Mouse (Mus musculus) lung, embryonic 16.5 days (tissue): ENCODE data around the gene Ccdc12. TPM values are rescaled to one million over a fixed set of nuclear protein-coding genes. Genes with fewer than 3 reads are reported as not detected.
A peak's percentile ranks its signal among the peaks of the same experiment; 100 is the strongest.

ENCODE experiments used
- ATAC-seq: fragments of 200-750 bp; cut with Nextera tagmentation; 2 replicates; pipeline ENCODE4 v1.8.0; 2017; ENCODE audit warnings: low read depth, mild to moderate bottlenecking, moderate library complexity
- H3K27ac ChIP-seq: fragments of 300-500 bp; sonication (generic); 2 replicates; pipeline ENCODE4 v1.5.1; 2014; ENCODE audit warnings: mild to moderate bottlenecking, control low read depth, low read length
- H3K27me3 ChIP-seq: fragments of 300-500 bp; sonication (generic); 2 replicates; pipeline ENCODE4 v1.6.1; 2014; ENCODE audit warnings: low read depth, low read length, mixed read lengths; ENCODE audit not compliant: control insufficient read depth, insufficient read depth
- H3K36me3 ChIP-seq: fragments of 300-500 bp; sonication (generic); 2 replicates; pipeline ENCODE4 v1.6.1; 2014; ENCODE audit warnings: low read length; ENCODE audit not compliant: control insufficient read depth, insufficient read depth
- H3K4me1 ChIP-seq: fragments of 300-500 bp; sonication (generic); replicated peaks from 2 replicates; pipeline ENCODE4 v1.6.1; 2014; ENCODE audit warnings: low read length, mixed read lengths; ENCODE audit not compliant: control insufficient read depth, insufficient read depth
- H3K4me2 ChIP-seq: fragments of 300-500 bp; sonication (generic); 2 replicates; pipeline ENCODE4 v1.6.1; 2014; ENCODE audit warnings: low read depth, low read length, control low read depth
- H3K4me3 ChIP-seq: fragments of 300-500 bp; sonication (generic); 2 replicates; pipeline ENCODE4 v1.5.1; 2014; ENCODE audit warnings: mild to moderate bottlenecking, low read length, control low read depth
- H3K9ac ChIP-seq: fragments of 300-500 bp; sonication (generic); 2 replicates; pipeline ENCODE4 v1.6.1; 2014; ENCODE audit warnings: low read length, control low read depth
- H3K9me3 ChIP-seq: fragments of 300-500 bp; sonication (generic); 2 replicates; pipeline ENCODE4 v1.6.1; 2016; ENCODE audit warnings: low read length; ENCODE audit not compliant: control insufficient read depth
- WGBS: fragments of 180-500 bp; shearing (Covaris S2); extraction: QIAGEN DNeasy Blood & Tissue Kit; methylation state at CpG from one replicate; pipeline ENCODE4 v1.1.7; 2014; 5-methylcytosine and 5-hydroxymethylcytosine counted together
- polyA plus RNA-seq: library from polyadenylated mRNA; unstranded; fragments of >200 nt; fragmentation: Nextera tagmentation; extraction: Ambion mirVana; gene quantifications from 2 replicates; pipeline ENCODE4 v1.2.1, GENCODE M21; 2015

The Ccdc12 gene
- polyA plus RNA-seq, 1 experiment from 2014 or later = 160 TPM

GRCm38 (mm10) chr9:110733102-110733501, 76.8 kb downstream of the Ccdc12 start:
- Histone ChIP-seq H3K4me1 (peaks cover 40% of the 10 kb centered on the region), H3K9ac (peak overlapping the region; percentile 9)
- ATAC-seq = peak; percentile 19

GRCm38 (mm10) chr9:110734154-110734553, 77.9 kb downstream of the Ccdc12 start:
- H3K27me3 ChIP-seq = peaks cover 4% of the 10 kb centered on the region; the same call in 1 of the 2 replicates
- H3K9ac ChIP-seq = 0 out of 2 replicates have a peak overlapping the region, but pooled peaks have one; percentile 16
- no peaks in the 10 kb centered on the region for H3K9me3 ChIP-seq
- H3K4me1 ChIP-seq = peaks cover 40% of the 10 kb centered on the region
- H3K27ac ChIP-seq = no peak overlapping the region
- WGBS = 61% methylated on average over 7 of the region's 7 CpGs
- no peak for ATAC-seq
- H3K4me2 ChIP-seq = no peak overlapping the region
- H3K36me3 ChIP-seq = peaks cover 4% of the 10 kb centered on the region
- no peak overlapping the region for H3K4me3 ChIP-seq

More at GRCm38 (mm10) chr9:110733102-110733501, 76.8 kb downstream of the Ccdc12 start:
- peak overlapping the region; percentile 78 for H3K4me2 ChIP-seq
- H3K27me3 ChIP-seq = peaks cover 4% of the 10 kb centered on the region; the same call in 1 of the 2 replicates
- H3K36me3 ChIP-seq = peaks cover 4% of the 10 kb centered on the region
- H3K9me3 ChIP-seq = no peaks in the 10 kb centered on the region
- 11% methylated on average over 8 of the region's 8 CpGs for WGBS
- H3K4me3 ChIP-seq = peak overlapping the region; percentile 46
- H3K27ac ChIP-seq = peak overlapping the region; percentile 68; the same call in 1 of the 2 replicates

GRCm38 (mm10) chr9:110736362-110736761, 80.1 kb downstream of the Ccdc12 start:
- H3K9ac ChIP-seq = no peak overlapping the region
- no peaks in the 10 kb centered on the region for H3K36me3 ChIP-seq
- ATAC-seq = no peak
- peaks cover 16% of the 10 kb centered on the region for H3K27me3 ChIP-seq
- H3K27ac ChIP-seq = no peak overlapping the region
- 36% methylated on average over 9 of the region's 9 CpGs for WGBS
- H3K4me1 ChIP-seq = peaks cover 40% of the 10 kb centered on the region
- H3K9me3 ChIP-seq = no peaks in the 10 kb centered on the region
- no peak overlapping the region for H3K4me3 ChIP-seq
- H3K4me2 ChIP-seq = no peak overlapping the region

GRCm38 (mm10) chr9:110738054-110738453, 81.8 kb downstream of the Ccdc12 start:
- ATAC-seq = no peak
- Histone ChIP-seq H3K27ac (no peak overlapping the region), H3K9ac (no peak overlapping the region), H3K4me3 (no peak overlapping the region), H3K36me3 (no peaks in the 10 kb centered on the region), H3K4me2 (no peak overlapping the region), H3K4me1 (peaks cover 33% of the 10 kb centered on the region), H3K27me3 (peaks cover 21% of the 10 kb centered on the region), H3K9me3 (no peaks in the 10 kb centered on the region)
- 22% methylated on average over 1 of the region's 1 CpGs for WGBS

- no peak for ATAC-seq
- Histone ChIP-seq H3K9ac (no peak overlapping the region), H3K27ac (no peak overlapping the region), H3K27me3 (peaks cover 24% of the 10 kb centered on the region), H3K9me3 (no peaks in the 10 kb centered on the region), H3K36me3 (no peaks in the 10 kb centered on the region), H3K4me1 (peaks cover 15% of the 10 kb centered on the region), H3K4me2 (peak overlapping the region; percentile 76; the same call in 1 of the 2 replicates), H3K4me3 (peak overlapping the region; percentile 70; the same call in 1 of the 2 replicates)
- WGBS = 77% methylated on average over 7 of the region's 7 CpGs
Measured at GRCm38 (mm10) chr9:110739961-110740360, 83.7 kb downstream of the Ccdc12 start.

- peak within 1 kb of the TSS; percentile 76 for H3K4me2 ChIP-seq
- H3K4me1 ChIP-seq = peaks cover 12% of the 10 kb centered on the region
- H3K9ac ChIP-seq = peak within 1 kb of the TSS; percentile 77
- peak within 1 kb of the TSS; percentile 70 for H3K4me3 ChIP-seq
- no peaks in the 10 kb centered on the region for H3K36me3 ChIP-seq
- peaks cover 24% of the 10 kb centered on the region for H3K27me3 ChIP-seq
- H3K27ac ChIP-seq = peak within 1 kb of the TSS; percentile 84
- ATAC-seq = no peak
- WGBS = 2% methylated on average over 17 of the region's 17 CpGs
- H3K9me3 ChIP-seq = no peaks in the 10 kb centered on the region
Measured at GRCm38 (mm10) chr9:110741711-110742294, 85.5 kb downstream of the Ccdc12 start, which contains the start of gene Myl3. Gene Myl3 (plus strand): TSS chr9:110741861.

- under 1% methylated on average over 46 of the region's 71 CpGs for WGBS
- peak overlapping the region; percentile 76 for H3K4me2 ChIP-seq
- no peaks in the 10 kb centered on the region for H3K9me3 ChIP-seq
- peak overlapping the region; percentile 70 for H3K4me3 ChIP-seq
- H3K27ac ChIP-seq = peak overlapping the region; percentile 84
- no peaks in the 10 kb centered on the region for H3K36me3 ChIP-seq
- peaks cover 6% of the 10 kb centered on the region for H3K4me1 ChIP-seq
- peak overlapping the region; percentile 77 for H3K9ac ChIP-seq
- peak; percentile 74 for ATAC-seq
- peaks cover 24% of the 10 kb centered on the region for H3K27me3 ChIP-seq
Measured at GRCm38 (mm10) chr9:110742295-110742950, 86.1 kb downstream of the Ccdc12 start.

- WGBS = under 1% methylated on average over 40 of the region's 49 CpGs
- Histone ChIP-seq H3K36me3 (no peaks in the 10 kb centered on the region), H3K4me1 (peaks cover 4% of the 10 kb centered on the region; the same call in 1 of the 2 replicates), H3K9me3 (no peaks in the 10 kb centered on the region), H3K4me2 (peak overlapping the region; percentile 76), H3K27ac (peak overlapping the region; percentile 84), H3K9ac (peak overlapping the region; percentile 77), H3K4me3 (peak overlapping the region; percentile 70), H3K27me3 (peaks cover 24% of the 10 kb centered on the region)
- ATAC-seq = peak; percentile 45
Measured at GRCm38 (mm10) chr9:110742951-110743455, 86.7 kb downstream of the Ccdc12 start.
